Mouse (Mus musculus): Measurements from ENCODE around the gene Nyap2. TPM values are rescaled to one million over a fixed set of nuclear protein-coding genes. Genes with fewer than 3 reads are reported as not detected.
"Not testable (repeated sequence)": the region's sequence is repeated elsewhere in the genome, so short reads cannot be mapped to it uniquely, and the experiment has no call there.

Gene Nyap2
- total and polyA plus RNA-seq, 2 experiments from 2014 or later = under 0.01 TPM; not detected in 1

DNA sequence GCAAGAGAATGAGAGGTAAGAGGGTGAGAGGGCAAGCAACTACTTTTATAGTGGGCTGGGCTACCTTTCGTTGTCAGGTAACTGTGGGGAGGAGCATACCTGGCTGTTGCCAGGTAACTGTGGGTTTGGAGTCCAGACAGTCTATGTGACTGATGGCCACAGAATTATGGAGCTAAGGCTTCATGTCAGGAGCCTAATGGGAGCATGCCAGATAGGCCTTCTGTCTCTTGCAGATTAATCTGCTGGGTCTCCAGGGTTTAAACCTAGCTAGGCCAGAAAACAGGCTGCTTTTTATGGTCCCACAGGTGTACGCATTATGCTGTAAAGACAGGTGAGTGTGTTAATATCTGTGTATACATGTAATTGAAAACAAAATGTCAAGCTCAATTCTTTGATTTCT is 132.8 kb downstream of the Nyap2 start:
- no peak overlapping the region for H3K9ac ChIP-seq (replicated peaks; ENCODE audit: low read depth, low read length)
- no peak for ATAC-seq (ENCODE audit: insufficient read depth, low read depth)

GRCm38 (mm10) chr1:81211491-81211890 is 134.7 kb downstream of the Nyap2 start:
- H3K9me3 ChIP-seq (replicated peaks; ENCODE audit: control insufficient read depth, low read length) = no peaks in the 10 kb centered on the region
- DNase-seq (ENCODE audit: low spot score) (no peak), ATAC-seq (ENCODE audit: insufficient read depth, low read depth) (no peak)
- no peak overlapping the region for H3K27ac ChIP-seq (ENCODE audit: low read depth)
- no peaks in the 10 kb centered on the region for H3K4me1 ChIP-seq (ENCODE audit: control insufficient read depth, insufficient read depth)
- H3K4me3 ChIP-seq (ENCODE audit: low read depth, low read length) = no peak overlapping the region
- no peaks in the 10 kb centered on the region for H3K36me3 ChIP-seq (replicated peaks; ENCODE audit: control insufficient read depth, insufficient read depth, low read length)
- H3K9ac ChIP-seq (replicated peaks; ENCODE audit: low read depth, low read length) = no peak overlapping the region
- TF ChIP-seq CTCF (IDR thresholded peaks at IDR 0.05; ENCODE audit: low read depth) (no peak), EP300 (IDR thresholded peaks at IDR 0.05; ENCODE audit: low read depth) (no peak)
- 76% methylated on average over 4 of the region's 4 CpGs for WGBS
- no peaks in the 10 kb centered on the region for H3K27me3 ChIP-seq (ENCODE audit: control insufficient read depth, insufficient read depth, low read length)
- no peak overlapping the region for H3K4me2 ChIP-seq (ENCODE audit: low read depth, low read length)

More for the DNA sequence above, 132.8 kb downstream of the Nyap2 start:
- H3K27me3 ChIP-seq (ENCODE audit: control insufficient read depth, insufficient read depth, low read length) = no peaks in the 10 kb centered on the region
- H3K9me3 ChIP-seq (replicated peaks; ENCODE audit: control insufficient read depth, low read length) = no peaks in the 10 kb centered on the region
- 73% methylated on average over 2 of the region's 2 CpGs for WGBS
- TF ChIP-seq EP300 (IDR thresholded peaks at IDR 0.05; ENCODE audit: low read depth) (no peak), CTCF (IDR thresholded peaks at IDR 0.05; ENCODE audit: low read depth) (no peak)
- no peak overlapping the region for H3K27ac ChIP-seq (ENCODE audit: low read depth)
- no peaks in the 10 kb centered on the region for H3K4me1 ChIP-seq (ENCODE audit: control insufficient read depth, insufficient read depth)
- no peak for DNase-seq (ENCODE audit: low spot score)
- H3K4me3 ChIP-seq (ENCODE audit: low read depth, low read length) = no peak overlapping the region
- H3K4me2 ChIP-seq (ENCODE audit: low read depth, low read length) = no peak overlapping the region
- no peaks in the 10 kb centered on the region for H3K36me3 ChIP-seq (replicated peaks; ENCODE audit: control insufficient read depth, insufficient read depth, low read length)

GRCm38 (mm10) chr1:81219790-81220189 is 143.0 kb downstream of the Nyap2 start:
- H3K4me3 ChIP-seq (ENCODE audit: low read depth, low read length) = no peak overlapping the region
- no peaks in the 10 kb centered on the region for H3K9me3 ChIP-seq (replicated peaks; ENCODE audit: control insufficient read depth, low read length)
- H3K4me1 ChIP-seq (ENCODE audit: control insufficient read depth, insufficient read depth) = no peaks in the 10 kb centered on the region
- no peak for DNase-seq (ENCODE audit: low spot score)
- H3K27ac ChIP-seq (ENCODE audit: low read depth) = no peak overlapping the region
- H3K9ac ChIP-seq (replicated peaks; ENCODE audit: low read depth, low read length) = no peak overlapping the region
- WGBS = 44% methylated on average over 1 of the region's 1 CpGs
- TF ChIP-seq CTCF (IDR thresholded peaks at IDR 0.05; ENCODE audit: low read depth) (no peak), EP300 (IDR thresholded peaks at IDR 0.05; ENCODE audit: low read depth) (no peak)
- no peak overlapping the region for H3K4me2 ChIP-seq (ENCODE audit: low read depth, low read length)
- H3K27me3 ChIP-seq (ENCODE audit: control insufficient read depth, insufficient read depth, low read length) = no peaks in the 10 kb centered on the region
- ATAC-seq (ENCODE audit: insufficient read depth, low read depth) = no peak
- H3K36me3 ChIP-seq (replicated peaks; ENCODE audit: control insufficient read depth, insufficient read depth, low read length) = no peaks in the 10 kb centered on the region

- H3K4me3 ChIP-seq (ENCODE audit: low read depth, low read length) = no peak overlapping the region
- peaks cover 6% of the 10 kb centered on the region; the same call in 1 of the 2 replicates for H3K4me1 ChIP-seq (ENCODE audit: control insufficient read depth, insufficient read depth)
- no peak overlapping the region for H3K9ac ChIP-seq (replicated peaks; ENCODE audit: low read depth, low read length)
- H3K36me3 ChIP-seq (replicated peaks; ENCODE audit: control insufficient read depth, insufficient read depth, low read length) = no peaks in the 10 kb centered on the region
- no peaks in the 10 kb centered on the region for H3K9me3 ChIP-seq (replicated peaks; ENCODE audit: control insufficient read depth, low read length)
- H3K27ac ChIP-seq (ENCODE audit: low read depth) = peak overlapping the region; percentile 69
- H3K4me2 ChIP-seq (ENCODE audit: low read depth, low read length) = no peak overlapping the region
- no peaks in the 10 kb centered on the region for H3K27me3 ChIP-seq (ENCODE audit: control insufficient read depth, insufficient read depth, low read length)
- WGBS = 27% methylated on average over 2 of the region's 2 CpGs
- TF ChIP-seq CTCF (IDR thresholded peaks at IDR 0.05; ENCODE audit: low read depth) (no peak), EP300 (IDR thresholded peaks at IDR 0.05; ENCODE audit: low read depth) (no peak)
- ATAC-seq (ENCODE audit: insufficient read depth, low read depth) (peak; percentile 58), DNase-seq (ENCODE audit: low spot score) (peak; percentile 62)
Observed at GRCm38 (mm10) chr1:81231759-81232406, 155.1 kb downstream of the Nyap2 start.

DNA sequence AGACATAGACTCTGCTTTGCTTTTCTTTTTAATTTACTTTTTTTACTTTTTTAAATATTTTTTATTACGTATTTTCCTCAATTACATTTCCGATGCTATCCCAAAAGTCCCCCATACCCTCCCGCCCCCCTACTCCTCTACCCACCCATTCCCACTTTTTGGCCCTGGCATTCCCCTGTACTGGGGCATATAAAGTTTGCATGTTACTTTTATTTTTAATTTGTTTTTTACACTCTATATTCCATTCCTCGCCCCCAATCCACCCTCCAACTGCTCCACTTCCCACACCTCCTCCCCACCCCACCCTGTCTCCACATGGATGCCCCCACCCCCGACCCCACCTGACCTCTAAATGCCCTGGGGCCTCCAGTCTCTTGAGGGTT is 155.6 kb downstream of the Nyap2 start:
- DNase-seq (ENCODE audit: low spot score); H3K36me3 ChIP-seq (replicated peaks; ENCODE audit: control insufficient read depth, insufficient read depth, low read length); H3K9ac ChIP-seq (replicated peaks; ENCODE audit: low read depth, low read length); H3K9me3 ChIP-seq (replicated peaks; ENCODE audit: control insufficient read depth, low read length); H3K4me2 ChIP-seq (ENCODE audit: low read depth, low read length); H3K4me1 ChIP-seq (ENCODE audit: control insufficient read depth, insufficient read depth); H3K4me3 ChIP-seq (ENCODE audit: low read depth, low read length); H3K27me3 ChIP-seq (ENCODE audit: control insufficient read depth, insufficient read depth, low read length); ATAC-seq (ENCODE audit: insufficient read depth, low read depth): not testable (repeated sequence)
- 89% methylated on average over 5 of the region's 5 CpGs for WGBS
- peak overlapping the region; percentile 69; the same call in 1 of the 2 replicates for H3K27ac ChIP-seq (ENCODE audit: low read depth)
